Mouse (Mus musculus) myocyte (in vitro differentiated cells): ENCODE results near the gene Pfdn2.

ENCODE experiments used
- CEBPB ChIP-seq: IDR thresholded peaks from 2 replicates; pipeline ENCODE4 v1.6.1; 2011; ENCODE audit warnings: mild to moderate bottlenecking, moderate library complexity; ENCODE audit not compliant: poor library complexity, insufficient read depth, severe bottlenecking
- E2F4 ChIP-seq: IDR thresholded peaks from one replicate; pipeline ENCODE4 v1.6.1; 2011; ENCODE audit warnings: mild to moderate bottlenecking, control low read depth, moderate library complexity; ENCODE audit not compliant: insufficient read depth
- MYOD1 ChIP-seq, 3 experiments: IDR thresholded peaks; one replicate each; pipeline ENCODE4 v1.6.1; 2011; ENCODE audit warnings: control low read depth in 2 of 3, low read depth in 2 of 3, mild to moderate bottlenecking in 2 of 3, moderate library complexity in 1 of 3; ENCODE audit not compliant: insufficient read length in 2 of 3, control insufficient read depth in 1 of 3
- MYOG ChIP-seq, 3 experiments: IDR thresholded peaks; one replicate each; pipeline ENCODE4 v1.6.1; 2011; ENCODE audit warnings: control low read depth in 2 of 3, low read depth in 2 of 3, mild to moderate bottlenecking in 2 of 3; ENCODE audit not compliant: insufficient read length in 2 of 3, control insufficient read depth in 1 of 3, insufficient read depth in 1 of 3
- POLR2A ChIP-seq: IDR thresholded peaks from one replicate; pipeline ENCODE4 v1.6.1; 2011; ENCODE audit warnings: low read depth, mild to moderate bottlenecking, control low read depth, moderate library complexity; ENCODE audit not compliant: insufficient read length
- POLR2AphosphoS2 ChIP-seq: IDR thresholded peaks from one replicate; pipeline ENCODE4 v1.6.1; 2011; ENCODE audit warnings: low read depth, control low read depth; ENCODE audit not compliant: insufficient read length
- SRF ChIP-seq: IDR thresholded peaks from one replicate; pipeline ENCODE4 v1.6.1; 2011; ENCODE audit warnings: low read depth; ENCODE audit not compliant: control insufficient read depth, insufficient read length
- TCF12 ChIP-seq: IDR thresholded peaks from one replicate; pipeline ENCODE4 v1.6.1; 2011; ENCODE audit warnings: mild to moderate bottlenecking, control low read depth; ENCODE audit not compliant: poor library complexity, insufficient read depth, severe bottlenecking
- USF1 ChIP-seq: IDR thresholded peaks from one replicate; pipeline ENCODE4 v1.6.1; 2011; ENCODE audit warnings: low read depth, mild to moderate bottlenecking, control low read depth, moderate library complexity

DNA sequence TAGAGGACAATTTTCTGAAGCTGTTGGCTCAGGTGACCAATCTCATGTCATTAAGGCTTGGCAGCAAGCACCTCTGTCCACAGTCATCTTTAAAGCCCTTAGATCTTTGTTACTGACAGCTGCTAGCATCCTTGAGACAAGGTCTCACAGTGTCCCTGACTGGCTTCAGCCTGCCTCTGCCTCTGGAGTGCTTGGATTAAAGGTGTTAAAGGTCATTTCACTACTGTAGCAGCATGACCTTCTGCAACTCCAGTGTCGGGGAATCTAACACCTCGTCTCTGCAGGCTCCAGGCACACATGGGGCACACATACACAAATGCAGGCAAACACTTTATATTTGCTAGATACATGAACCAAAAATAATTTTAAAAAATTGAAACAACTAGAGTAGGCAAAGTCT is 19.9 kb upstream of the Pfdn2 start:
- TF ChIP-seq POLR2A: no peak
- TF ChIP-seq MYOG (IDR thresholded peaks at IDR 0.05; ENCODE audit: control insufficient read depth in 1 of 3, insufficient read depth in 1 of 3, insufficient read length in 2 of 3, low read depth in 2 of 3): no peak
- no peak for TF ChIP-seq USF1
- TF ChIP-seq MYOD1 (IDR thresholded peaks at IDR 0.05; ENCODE audit: control insufficient read depth in 1 of 3, insufficient read length in 2 of 3, low read depth in 2 of 3): no peak
- TF ChIP-seq E2F4: no peak
- no peak for TF ChIP-seq POLR2AphosphoS2
- TF ChIP-seq CEBPB: no peak
- no peak for TF ChIP-seq SRF
- no peak for TF ChIP-seq TCF12
